Mouse (Mus musculus) CH12.LX (cell line): ENCODE results near the gene Rxrg. TPM values are rescaled to one million over a fixed set of nuclear protein-coding genes. Genes with fewer than 3 reads are reported as not detected.

Experiments used
- DNase-seq: peaks from one replicate; pipeline ENCODE4 v3.0.0-alpha.2; 2013; ENCODE audit errors: extremely low read depth
- H3K27ac ChIP-seq: 2 replicates; pipeline ENCODE4 v1.5.1; 2012; ENCODE audit warnings: low read depth, mild to moderate bottlenecking, control low read depth, moderate library complexity; ENCODE audit not compliant: insufficient read depth
- H3K27me3 ChIP-seq: replicated peaks from 2 replicates; pipeline ENCODE3; 2012; ENCODE audit warnings: inconsistent platforms
- H3K36me3 ChIP-seq, 2 experiments: replicated peaks in 1 of 2; 2 replicates each; pipeline versions ENCODE3 to v1.6.1; 2012; ENCODE audit warnings: inconsistent platforms in 1 of 2, low read length in 1 of 2, mild to moderate bottlenecking in 1 of 2, mixed read lengths in 1 of 2, moderate library complexity in 1 of 2; ENCODE audit not compliant: control insufficient read depth in 1 of 2, insufficient read depth in 1 of 2
- H3K4me1 ChIP-seq, 2 experiments: 2 replicates each; pipeline ENCODE4 v1.6.1; 2012; ENCODE audit warnings: inconsistent platforms in 1 of 2, moderate library complexity in 1 of 2; ENCODE audit not compliant: insufficient read depth in 2 of 2, control insufficient read depth in 1 of 2
- H3K4me2 ChIP-seq: 2 replicates; pipeline ENCODE4 v1.6.1; 2012; ENCODE audit warnings: low read depth, mild to moderate bottlenecking, control low read depth; ENCODE audit not compliant: poor library complexity, insufficient read depth, severe bottlenecking
- H3K4me3 ChIP-seq, 3 experiments: fragments of 150-350 bp in 1 of 3; sonication (generic) in 1 of 3; replicated peaks in 1 of 3; 2 replicates each; pipeline versions ENCODE3 to v1.5.1; 2011 to 2012; ENCODE audit warnings: low read depth in 2 of 3, low read length in 2 of 3, mild to moderate bottlenecking in 2 of 3, moderate library complexity in 2 of 3, control low read depth in 1 of 3, improper control_type of control experiment in 1 of 3, inconsistent platforms in 1 of 3, mixed read lengths in 1 of 3; ENCODE audit not compliant: poor library complexity in 1 of 3
- H3K79me2 ChIP-seq: replicated peaks from 2 replicates; pipeline ENCODE4 v1.6.1; 2012; ENCODE audit warnings: mild to moderate bottlenecking, moderate library complexity; ENCODE audit not compliant: control insufficient read depth, poor library complexity, insufficient read depth, severe bottlenecking; ENCODE audit errors: extremely low read depth
- H3K9ac ChIP-seq: 2 replicates; pipeline ENCODE4 v1.6.1; 2012; ENCODE audit warnings: low read depth, mild to moderate bottlenecking, control low read depth, moderate library complexity; ENCODE audit not compliant: insufficient read depth
- H3K9me3 ChIP-seq: replicated peaks from 2 replicates; pipeline ENCODE3; 2012; ENCODE audit warnings: low read length, inconsistent platforms, mixed read lengths
- BHLHE40 ChIP-seq: IDR thresholded peaks from 2 replicates; pipeline ENCODE4 v1.6.1; 2011; ENCODE audit warnings: mild to moderate bottlenecking, low read depth, low read length, improper control_type of control experiment
- CHD1 ChIP-seq: IDR thresholded peaks from 2 replicates; pipeline ENCODE4 v1.6.1; 2012; ENCODE audit warnings: low read depth, low read length, improper control_type of control experiment, inconsistent platforms
- CHD2 ChIP-seq: IDR thresholded peaks from 2 replicates; pipeline ENCODE4 v1.6.1; 2011; ENCODE audit warnings: low read length, improper control_type of control experiment
- E2F4 ChIP-seq: IDR thresholded peaks from 2 replicates; pipeline ENCODE4 v1.6.1; 2011; ENCODE audit warnings: low read depth, low read length, improper control_type of control experiment; ENCODE audit not compliant: insufficient replicate concordance
- ELF1 ChIP-seq: IDR thresholded peaks from 2 replicates; pipeline ENCODE4 v1.6.1; 2014; ENCODE audit warnings: low read depth, mild to moderate bottlenecking, inconsistent platforms, low read length, improper control_type of control experiment
- HCFC1 ChIP-seq: IDR thresholded peaks from 2 replicates; pipeline ENCODE4 v1.6.1; 2012; ENCODE audit warnings: low read depth, mild to moderate bottlenecking, inconsistent platforms, low read length, improper control_type of control experiment
- IRF4 ChIP-seq: IDR thresholded peaks from 2 replicates; pipeline ENCODE4 v1.6.1; 2014; ENCODE audit warnings: low read depth, mild to moderate bottlenecking, inconsistent platforms, low read length, improper control_type of control experiment
- JUN ChIP-seq: IDR thresholded peaks from 2 replicates; pipeline ENCODE4 v1.6.1; 2011; ENCODE audit warnings: low read depth, mild to moderate bottlenecking, low read length, improper control_type of control experiment, moderate library complexity; ENCODE audit not compliant: insufficient read depth
- MAX ChIP-seq: IDR thresholded peaks from 2 replicates; pipeline ENCODE4 v1.6.1; 2011; ENCODE audit warnings: low read length, improper control_type of control experiment
- MAZ ChIP-seq: IDR thresholded peaks from 2 replicates; pipeline ENCODE4 v1.6.1; 2012; ENCODE audit warnings: low read depth, mild to moderate bottlenecking, inconsistent platforms, low read length, improper control_type of control experiment, moderate library complexity
- MEF2A ChIP-seq: IDR thresholded peaks from 2 replicates; pipeline ENCODE4 v1.6.1; 2014; ENCODE audit warnings: low read depth, mild to moderate bottlenecking, inconsistent platforms, low read length, improper control_type of control experiment, borderline replicate concordance
- MXI1 ChIP-seq: IDR thresholded peaks from 2 replicates; pipeline ENCODE4 v1.6.1; 2011; ENCODE audit warnings: mild to moderate bottlenecking, low read depth, low read length, improper control_type of control experiment
- MYC ChIP-seq: IDR thresholded peaks from 2 replicates; pipeline ENCODE4 v1.6.1; 2011; ENCODE audit warnings: low read depth, mild to moderate bottlenecking, improper control_type of control experiment, low read length
- NELFE ChIP-seq: IDR thresholded peaks from 2 replicates; pipeline ENCODE4 v1.6.1; 2011; ENCODE audit warnings: low read depth, low read length, improper control_type of control experiment
- PAX5 ChIP-seq: IDR thresholded peaks from 2 replicates; pipeline ENCODE4 v1.6.1; 2012; ENCODE audit warnings: low read length, inconsistent platforms, mixed read lengths
- SIN3A ChIP-seq: IDR thresholded peaks from 2 replicates; pipeline ENCODE4 v1.6.1; 2012; ENCODE audit warnings: low read length, improper control_type of control experiment, inconsistent platforms
- SMC3 ChIP-seq: IDR thresholded peaks from 2 replicates; pipeline ENCODE4 v1.6.1; 2011; ENCODE audit warnings: low read depth, low read length, improper control_type of control experiment
- TBP ChIP-seq: conservative IDR thresholded peaks from 2 replicates; pipeline ENCODE4 v1.6.1; 2011; ENCODE audit warnings: low read depth, low read length, improper control_type of control experiment
- TCF12 ChIP-seq: IDR thresholded peaks from 2 replicates; pipeline ENCODE4 v1.6.1; 2014; ENCODE audit warnings: low read depth, mild to moderate bottlenecking, inconsistent platforms, low read length, improper control_type of control experiment
- USF2 ChIP-seq: conservative IDR thresholded peaks from 2 replicates; pipeline ENCODE4 v1.6.1; 2011; ENCODE audit warnings: low read depth, low read length, improper control_type of control experiment
- ZC3H11A ChIP-seq: IDR thresholded peaks from 2 replicates; pipeline ENCODE4 v1.6.1; 2012; ENCODE audit warnings: low read depth, mild to moderate bottlenecking, inconsistent platforms, low read length, improper control_type of control experiment
- ZMIZ1 ChIP-seq: IDR thresholded peaks from 2 replicates; pipeline ENCODE4 v1.6.1; 2012; ENCODE audit warnings: low read depth, mild to moderate bottlenecking, inconsistent platforms, low read length, improper control_type of control experiment
- ZNF384 ChIP-seq: IDR thresholded peaks from 2 replicates; pipeline ENCODE4 v1.6.1; 2012; ENCODE audit warnings: low read depth, low read length, improper control_type of control experiment, inconsistent platforms
- dilution Hi-C: fragments of 300-500 bp; cut with MboI; formaldehyde crosslinking; loops from 2 replicates; pipeline ENCODE4 v1.14.3; 2020; ENCODE audit warnings: low sequenced_read_pairs; ENCODE audit not compliant: extremely low pct_unique_long_range_greater_than_20kb, extremely low pct_ligation_motif_present
- in situ Hi-C: fragments of 300-500 bp; cut with MboI; formaldehyde crosslinking; loops from 3 replicates; pipeline ENCODE4 v1.14.3; 2019; ENCODE audit warnings: low sequenced_read_pairs, low pct_ligation_motif_present, low pct_unique_long_range_greater_than_20kb, mixed read lengths
- polyA plus RNA-seq: library from polyadenylated mRNA; unstranded; fragments of >175 nt; gene quantifications from 2 replicates; pipeline ENCODE4 v1.2.1, GENCODE M21; 2012; ENCODE audit warnings: low read depth; ENCODE audit not compliant: insufficient read length
- total RNA-seq, 2 experiments: library from RNA; depleted of rRNA; stranded (reverse); fragments of 300-350 nt in 1 of 2; fragments of >200 nt in 1 of 2; gene quantifications; 2 replicates each; pipeline ENCODE4 v1.2.3; 2012 to 2014

Gene Rxrg
- total and polyA plus RNA-seq, 3 experiments = not detected

DNA sequence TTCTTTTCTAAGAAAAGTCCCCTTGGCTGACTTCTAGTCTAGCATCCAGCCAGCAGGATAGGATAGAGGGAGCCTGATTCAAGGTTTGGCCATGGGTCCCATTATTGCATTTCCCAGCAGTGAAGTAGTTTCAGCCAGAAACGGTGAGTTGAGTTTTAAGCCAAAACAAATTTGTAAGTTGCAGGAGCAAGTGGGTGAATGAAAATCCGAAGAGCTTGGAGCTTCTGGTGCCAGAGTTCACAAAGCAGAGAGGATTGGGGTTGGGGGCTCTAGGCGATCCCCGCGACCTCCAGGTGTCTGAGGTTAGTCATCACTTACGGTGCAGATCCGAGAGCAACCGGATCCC is 89.8 kb downstream of the Rxrg start:
- Histone ChIP-seq H3K36me3 (no peaks in the 10 kb centered on the region), H3K4me1 (no peaks in the 10 kb centered on the region), H3K9ac (no peak overlapping the region), H3K9me3 (peaks cover 62% of the 10 kb centered on the region), H3K4me2 (no peak overlapping the region), H3K27ac (no peak overlapping the region), H3K27me3 (no peaks in the 10 kb centered on the region), H3K79me2 (no peaks in the 10 kb centered on the region), H3K4me3 (no peak overlapping the region)
- in situ Hi-C loops (no loop called here), dilution Hi-C loops (no loop called here)
- no peak for DNase-seq
- TF ChIP-seq HCFC1 (no peak), MAX (no peak), ZNF384 (no peak), TBP (no peak), E2F4 (no peak), MYC (no peak), MAZ (no peak), NELFE (no peak), ZC3H11A (no peak), ZMIZ1 (no peak), CHD1 (no peak), MXI1 (no peak), USF2 (no peak)

DNA sequence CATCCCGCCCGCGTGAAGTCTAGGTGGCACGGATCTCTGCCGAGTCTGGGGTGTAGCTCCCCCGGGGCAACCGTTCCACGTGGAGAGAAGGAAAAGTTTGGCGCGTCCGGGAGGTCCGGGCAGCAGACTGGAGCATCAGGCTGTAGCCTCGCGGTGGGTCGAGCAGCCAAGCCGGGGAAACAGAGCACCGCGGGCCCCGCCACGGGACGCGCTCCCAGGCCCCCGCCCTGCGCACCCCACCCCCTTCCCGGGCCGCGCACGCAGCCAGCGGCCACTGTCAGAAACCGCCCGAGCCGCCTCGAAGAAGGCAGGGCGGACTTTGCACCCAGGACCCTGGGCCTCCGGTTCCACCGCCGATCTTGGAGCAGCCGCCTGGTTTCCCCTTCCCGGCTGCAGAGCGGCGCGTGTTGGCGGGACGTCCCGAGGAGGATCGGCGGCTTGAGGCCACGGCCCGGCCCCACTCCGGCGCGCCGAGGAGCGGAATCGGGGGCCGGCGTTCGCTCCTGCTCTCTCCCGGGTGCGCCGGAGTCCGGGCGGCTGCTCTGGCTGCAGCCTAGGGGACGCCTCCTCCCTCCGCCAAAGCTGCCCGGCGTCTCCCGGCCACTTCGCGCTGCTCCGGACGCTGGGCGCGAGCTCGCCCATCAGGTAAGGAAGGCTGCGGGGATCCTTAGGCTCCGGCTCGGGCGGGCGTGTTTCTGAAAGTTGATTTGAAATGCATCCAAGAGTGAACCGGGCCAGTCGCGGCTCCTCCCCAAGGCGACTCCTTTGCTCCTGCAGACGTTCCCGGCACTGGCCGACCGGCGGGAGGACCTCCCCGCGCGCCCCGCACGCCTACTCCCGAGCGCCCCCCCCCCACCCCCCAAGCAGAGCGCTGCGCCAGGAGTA is 90.4 kb downstream of the Rxrg start:
- no peak for DNase-seq
- H3K4me1 ChIP-seq = no peaks in the 10 kb centered on the region
- no peak overlapping the region for H3K27ac ChIP-seq
- H3K4me3 ChIP-seq = no peak overlapping the region
- no peaks in the 10 kb centered on the region for H3K36me3 ChIP-seq
- peaks cover 66% of the 10 kb centered on the region for H3K9me3 ChIP-seq
- dilution Hi-C loops = no loop called here
- H3K4me2 ChIP-seq = no peak overlapping the region
- no peak overlapping the region for H3K9ac ChIP-seq
- no peaks in the 10 kb centered on the region for H3K79me2 ChIP-seq
- TF ChIP-seq MXI1 = no peak
- TF ChIP-seq TCF12 = no peak
- no peak for TF ChIP-seq CHD2
- TF ChIP-seq USF2 = no peak
- no peak for TF ChIP-seq SIN3A
- no peak for TF ChIP-seq PAX5
- TF ChIP-seq BHLHE40 = no peak
- no peak for TF ChIP-seq IRF4
- TF ChIP-seq ZC3H11A = no peak
- TF ChIP-seq SMC3 = no peak
- no peak for TF ChIP-seq JUN
- no peak for TF ChIP-seq MYC
- TF ChIP-seq MAZ = no peak
- TF ChIP-seq TBP = no peak
- no peak for TF ChIP-seq MEF2A
- no peak for TF ChIP-seq ELF1
- no peak for TF ChIP-seq E2F4
- TF ChIP-seq, all 38 proteins: peak for 0
- no peaks in the 10 kb centered on the region for H3K27me3 ChIP-seq
- in situ Hi-C loops = no loop called here
